Mouse (Mus musculus): ENCODE measurements at regions not wholly inside any gene's neighbourhood (a gene's known extent, or its start where the extent isn't known, plus 50 kb on each side); places are given as distances from the start of the nearest gene placed in this dataset.

DNA sequence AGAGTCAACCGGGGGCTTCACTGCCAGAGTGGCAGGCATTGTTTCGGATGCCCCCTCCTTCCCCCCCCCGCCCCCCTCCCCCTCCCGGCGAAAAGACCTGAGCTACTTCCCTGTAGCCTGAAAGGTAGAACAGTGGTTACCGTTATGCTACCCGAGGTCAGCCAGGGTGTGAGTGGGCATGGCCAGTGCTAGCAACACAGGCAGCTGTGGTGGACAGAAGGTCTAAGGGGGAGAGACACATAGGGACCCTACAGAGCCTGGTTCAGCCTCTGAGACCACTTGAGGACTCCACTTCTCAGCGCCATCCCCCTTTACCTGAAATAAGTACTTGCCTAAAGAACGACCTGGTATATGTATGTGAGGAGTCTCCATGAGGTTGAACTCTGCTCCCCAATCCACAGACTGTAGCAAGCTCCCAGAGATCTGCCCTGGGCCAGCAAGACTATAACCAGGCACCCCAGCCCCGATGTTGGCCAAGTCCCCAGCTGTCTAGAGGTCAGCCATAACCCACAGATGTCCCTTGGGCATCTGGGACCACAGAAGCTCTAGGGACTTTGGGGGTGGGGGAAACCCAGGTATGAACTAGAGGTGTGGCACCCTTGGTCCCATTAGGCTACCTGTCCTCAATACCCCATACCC lies 64.5 kb upstream of the Wnt7b start:
- TF ChIP-seq CTCF (conservative IDR thresholded peaks at IDR 0.05; ENCODE audit: low read length) (no peak), NANOG (IDR thresholded peaks at IDR 0.05; ENCODE audit: borderline replicate concordance, low read length) (no peak)

Data from E14TG2a.4 (cell line).